Mouse (Mus musculus) left cerebral cortex, postnatal 14 days (tissue): ENCODE data around the gene Cdh8. TPM values are rescaled to one million over a fixed set of nuclear protein-coding genes. Genes with fewer than 3 reads are reported as not detected.
A peak's percentile ranks its signal among the peaks of the same experiment; 100 is the strongest.

Experiments used
- DNase-seq, 2 experiments: peaks; one replicate each; pipeline ENCODE4 v3.0.0; 2021 to 2022; ENCODE audit warnings: low spot score in 2 of 2, mixed read lengths in 1 of 2
- intact Hi-C: fragments of 180-260 bp; cut with DNase I; formaldehyde crosslinking; loops from one replicate; pipeline ENCODE4 v1.15.1; 2025
- long read RNA-seq, 2 experiments: library from polyadenylated mRNA; stranded (forward); transcript quantifications; one replicate each; pipeline ENCODE4 v2.0.0; 2021
- total RNA-seq, 2 experiments: library from RNA; stranded (reverse); gene quantifications; 2 replicates each; pipeline ENCODE4 v1.2.3; 2021

The Cdh8 gene
- total RNA-seq = 10 to 100 TPM; 76.8 to 78.1 TPM
- long read RNA-seq, experiment 1, full-length matches to known transcripts = 19 of 27 reads
- long read RNA-seq, experiment 1, partial matches to known transcripts = 4 of 27 reads
- long read RNA-seq, experiment 1, other reads (novel, unspliced or antisense) = 4 of 27 reads
- long read RNA-seq, experiment 2, full-length matches to known transcripts = 10 of 19 reads
- long read RNA-seq, experiment 2, partial matches to known transcripts = 4 of 19 reads
- long read RNA-seq, experiment 2, other reads (novel, unspliced or antisense) = 5 of 19 reads

GRCm38 (mm10) chr8:99415966-99416781 is at the start of gene Cdh8:
Cdh8 (minus strand) TSS chr8:99416471.
- intact Hi-C loops = loop anchor here (10.0 kb wide), 1 partner anchor 191 kb away; no protein-coding TSS in a partner anchor
- peak; percentile 78 to 79 for DNase-seq

GRCm38 (mm10) chr8:99446506-99446905 is 30.2 kb upstream of the Cdh8 start:
- intact Hi-C loops = no loop called here
- no peak for DNase-seq

DNA sequence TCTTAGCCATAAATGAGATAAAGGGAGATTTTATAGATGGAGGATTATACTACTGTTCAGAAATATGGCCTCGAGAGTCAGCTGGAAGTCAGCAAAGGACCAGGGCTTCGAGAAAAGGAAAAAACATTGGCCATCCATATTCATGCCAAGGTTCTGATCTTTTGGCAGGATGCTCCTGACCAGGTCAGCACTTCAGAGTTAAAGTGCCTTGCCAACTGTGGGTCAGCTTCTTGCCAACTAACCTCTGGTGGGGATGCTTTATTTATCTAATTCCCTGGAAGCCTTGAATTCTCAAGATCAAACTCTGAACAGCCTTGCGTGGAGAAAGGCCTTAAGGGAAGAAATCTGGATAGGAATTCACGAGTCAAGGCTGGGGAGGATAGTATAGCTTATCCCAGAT is 9.6 kb upstream of the Cdh8 start:
- no peak for DNase-seq
- intact Hi-C loops = no loop called here

DNA sequence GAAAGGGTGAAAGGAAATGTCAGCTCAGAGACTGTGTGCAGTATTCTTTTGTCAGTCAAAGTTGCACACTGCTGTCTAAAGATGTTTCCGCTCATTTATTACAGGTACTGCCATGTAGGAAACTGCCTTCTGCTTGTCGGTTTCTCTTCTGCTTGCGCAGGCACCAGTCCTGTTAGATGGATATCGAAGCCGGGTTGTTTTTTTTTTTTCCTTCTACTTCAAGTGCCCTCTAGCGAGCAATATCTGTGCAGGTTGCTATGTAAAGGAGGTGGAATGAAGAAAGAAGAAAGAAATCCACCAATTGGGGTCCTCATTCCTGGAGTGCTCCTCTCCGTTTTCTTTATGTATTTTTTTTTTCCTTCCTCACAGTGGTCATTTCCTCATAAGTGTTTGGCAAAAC is 5.2 kb upstream of the Cdh8 start:
- intact Hi-C loops = no loop called here
- peak; percentile 18 to 22 for DNase-seq

DNA sequence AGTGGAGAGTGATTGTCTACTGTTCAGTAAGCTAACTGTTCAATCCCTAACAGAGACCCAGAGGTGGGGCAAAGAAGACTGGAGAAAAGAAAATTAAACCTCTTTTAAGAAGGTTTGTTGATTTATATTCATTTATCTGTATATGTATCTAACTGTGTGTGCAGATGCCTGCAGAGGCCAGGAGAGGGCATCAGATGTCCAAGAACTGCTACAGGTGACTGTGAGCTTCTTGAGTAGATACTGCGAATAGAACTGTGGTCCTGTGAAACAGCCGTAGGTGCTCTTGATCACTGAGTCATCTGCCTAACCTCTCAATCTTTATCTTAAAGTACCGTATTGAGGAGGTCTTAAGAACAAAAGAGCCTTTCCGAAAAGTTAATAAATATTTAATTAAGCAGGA is 3.5 kb upstream of the Cdh8 start:
- DNase-seq = no peak
- intact Hi-C loops = loop anchor here (10.0 kb wide), 1 partner anchor 195 kb away; no protein-coding TSS in a partner anchor

- intact Hi-C loops = loop anchor here (10.0 kb wide), 1 partner anchor 193 kb away; no protein-coding TSS in a partner anchor
- no peak for DNase-seq
Measured at GRCm38 (mm10) chr8:99417456-99417855, 1.2 kb upstream of the Cdh8 start.

GRCm38 (mm10) chr8:99415076-99415965 is 950 bp downstream of the Cdh8 start:
- intact Hi-C loops = loop anchor here (10.0 kb wide), 1 partner anchor 191 kb away; no protein-coding TSS in a partner anchor

DNA sequence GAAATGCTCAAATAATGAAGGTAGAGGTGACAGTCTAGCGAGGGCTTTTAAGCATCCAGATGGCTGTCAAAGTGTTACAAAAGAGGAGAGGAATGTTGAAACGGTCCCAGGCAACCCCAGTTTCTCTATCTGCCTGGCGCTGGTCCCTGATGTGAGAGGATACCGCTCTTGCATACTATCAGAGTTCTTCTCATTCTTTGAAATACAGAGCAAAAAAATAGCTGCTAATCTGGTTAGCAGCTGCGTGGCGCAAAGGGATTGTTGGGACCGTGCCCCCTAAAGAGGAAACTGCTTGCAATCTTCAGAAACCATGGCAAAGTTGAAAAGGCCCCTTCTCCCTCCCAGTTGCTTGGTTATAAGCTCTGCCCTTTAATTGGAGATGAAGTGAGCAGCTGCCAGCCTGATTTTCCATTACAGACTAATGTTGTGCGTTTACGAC is 1.8 kb downstream of the Cdh8 start:
- DNase-seq = peak in 1 of 2 experiments; percentile 15
- intact Hi-C loops = loop anchor here (10.0 kb wide), 1 partner anchor 190 kb away; no protein-coding TSS in a partner anchor

More at GRCm38 (mm10) chr8:99415076-99415965, 950 bp downstream of the Cdh8 start:
- peak; percentile 25 to 44 for DNase-seq

- DNase-seq = no peak
- intact Hi-C loops = loop anchor here (10.0 kb wide), 1 partner anchor 189 kb away; no protein-coding TSS in a partner anchor
Measured at GRCm38 (mm10) chr8:99413877-99414482, 2.3 kb downstream of the Cdh8 start.

DNA sequence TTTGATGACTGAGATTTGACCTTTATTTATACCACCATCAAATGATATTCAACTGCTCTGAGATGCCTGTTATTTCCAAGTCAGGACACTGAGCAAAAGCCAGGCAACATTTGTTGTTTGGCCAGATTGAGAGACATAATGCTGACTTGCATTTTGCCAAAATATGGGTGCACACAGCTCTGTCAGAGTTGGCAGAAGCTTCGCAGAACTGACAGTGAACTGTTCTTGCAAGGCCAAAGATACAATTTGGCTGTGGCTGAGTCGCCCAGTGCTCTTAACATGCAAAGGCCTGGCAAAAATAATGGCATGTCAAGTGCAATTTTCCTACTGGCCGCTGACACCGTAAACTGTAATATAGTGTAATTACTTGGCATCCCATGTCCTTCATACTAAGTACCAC is 22.4 kb downstream of the Cdh8 start:
- intact Hi-C loops = no loop called here
- no peak for DNase-seq

DNA sequence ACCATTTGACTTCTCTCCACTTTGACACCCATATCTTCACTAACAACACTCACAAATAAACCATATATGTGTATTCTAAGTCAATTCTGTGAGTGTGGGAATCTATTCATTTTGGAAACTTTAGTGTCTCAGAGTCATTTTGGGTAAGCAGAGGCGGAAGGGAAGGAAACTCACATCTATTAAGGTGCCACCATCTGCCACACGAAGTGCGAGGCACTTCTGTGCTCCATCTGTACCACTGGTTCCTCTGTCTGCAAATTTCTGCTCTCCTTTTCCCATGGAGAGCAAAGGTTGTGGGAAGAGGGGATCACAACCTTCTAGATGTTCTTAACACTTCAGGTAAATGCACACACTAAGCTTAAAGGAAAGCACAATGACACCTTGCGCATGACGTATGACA is 46.2 kb downstream of the Cdh8 start:
- DNase-seq = peak; percentile 17 to 36
- intact Hi-C loops = no loop called here

- no peak for DNase-seq
- intact Hi-C loops = no loop called here
Measured at GRCm38 (mm10) chr8:99369166-99369565, 47.1 kb downstream of the Cdh8 start.

GRCm38 (mm10) chr8:99368449-99368848 is 47.8 kb downstream of the Cdh8 start:
- DNase-seq = no peak
- intact Hi-C loops = no loop called here

DNA sequence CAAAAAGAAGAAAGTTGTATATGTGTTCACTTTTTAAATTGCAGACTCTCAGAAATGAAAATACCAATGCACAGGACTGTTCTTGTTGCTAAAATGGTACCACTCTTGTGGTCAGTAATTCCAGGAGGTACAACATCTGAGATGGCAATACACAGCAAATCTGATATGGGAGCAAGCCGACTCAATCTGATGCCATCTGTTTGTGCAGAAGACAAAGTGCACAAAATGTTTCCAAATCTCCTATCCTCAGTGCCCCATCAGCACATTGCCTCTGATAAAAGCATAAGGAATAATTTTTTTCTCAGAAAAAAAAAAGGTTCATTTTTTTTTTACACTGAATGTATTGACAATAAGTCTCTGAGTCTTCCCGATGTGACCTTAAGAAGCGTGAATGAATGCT is 62.3 kb downstream of the Cdh8 start:
- intact Hi-C loops = no loop called here

DNA sequence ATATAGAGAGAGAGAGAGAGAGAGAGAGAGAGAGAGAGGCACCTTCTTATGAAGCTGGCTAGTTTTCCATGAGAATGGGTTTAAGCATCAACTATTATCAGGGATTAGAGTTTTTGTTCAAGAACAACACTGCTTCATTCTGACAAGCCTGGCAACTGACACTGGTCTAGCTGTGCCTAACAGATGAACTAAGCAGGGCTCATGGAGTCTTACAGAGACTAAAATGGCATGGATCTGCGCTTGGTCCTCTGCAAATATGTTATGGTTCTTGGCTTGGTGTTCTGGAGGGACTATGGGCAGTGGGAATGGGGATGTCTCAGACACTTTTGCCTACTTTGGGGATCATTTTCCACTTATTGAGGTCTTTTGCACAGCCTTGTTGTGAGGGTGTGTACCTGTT is 63.0 kb downstream of the Cdh8 start:
- intact Hi-C loops = no loop called here
- no peak for DNase-seq

More for the DNA sequence above, 62.3 kb downstream of the Cdh8 start:
- DNase-seq = no peak

- intact Hi-C loops = no loop called here
- no peak for DNase-seq
Measured at GRCm38 (mm10) chr8:99349456-99349855, 66.8 kb downstream of the Cdh8 start.

- DNase-seq = no peak
- intact Hi-C loops = no loop called here
Measured at GRCm38 (mm10) chr8:99348618-99349017, 67.7 kb downstream of the Cdh8 start.

GRCm38 (mm10) chr8:99339310-99339709 is 77.0 kb downstream of the Cdh8 start:
- DNase-seq = no peak
- intact Hi-C loops = no loop called here

DNA sequence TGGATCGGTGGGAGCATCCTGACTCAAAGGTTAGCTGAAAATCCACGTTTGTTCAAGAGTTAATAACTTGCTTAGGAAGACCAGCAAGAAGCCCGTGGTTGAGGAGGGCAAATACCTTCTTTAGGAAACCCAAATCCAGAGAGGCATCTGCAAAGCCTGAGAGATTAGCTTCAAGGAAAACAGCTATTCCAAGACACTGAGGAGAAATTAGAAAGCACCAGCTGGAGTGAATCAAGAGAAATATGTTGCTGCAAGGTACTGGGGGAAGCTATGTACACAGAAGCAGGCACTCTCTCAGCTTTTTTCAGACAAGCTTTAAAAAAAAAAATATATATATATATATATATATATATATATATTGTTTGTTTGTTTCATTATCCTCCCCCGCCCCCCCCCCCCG is 88.7 kb downstream of the Cdh8 start:
- intact Hi-C loops = no loop called here
- DNase-seq = peak; percentile 17 to 19
